Mouse (Mus musculus) lung, postnatal 36 days (tissue): Measurements from ENCODE around the gene Galr2.
A peak's percentile ranks its signal among the peaks of the same experiment; 100 is the strongest.

Source experiments
- DNase-seq: peaks from one replicate; pipeline ENCODE4 v3.0.0; 2022; ENCODE audit warnings: mixed read lengths

Gene Galr2

GRCm38 (mm10) chr11:116280751-116281663 is at the start of gene Galr2:
Galr2 (plus strand) TSS chr11:116280939.
- no peak for DNase-seq

GRCm38 (mm10) chr11:116232427-116232826 is 48.3 kb upstream of the Galr2 start:
- no peak for DNase-seq

GRCm38 (mm10) chr11:116234901-116235300 is 45.8 kb upstream of the Galr2 start:
- DNase-seq, result no peak

GRCm38 (mm10) chr11:116237742-116238395 is 42.9 kb upstream of the Galr2 start, which contains the start of gene Evpl:
Evpl (minus strand) TSS chr11:116238077.
- peak; percentile 94 for DNase-seq

- DNase-seq, result no peak
Measured at GRCm38 (mm10) chr11:116239797-116240196, 40.9 kb upstream of the Galr2 start.

- DNase-seq, result no peak
Measured at GRCm38 (mm10) chr11:116241744-116242235, 38.9 kb upstream of the Galr2 start.

- no peak for DNase-seq
Measured at GRCm38 (mm10) chr11:116244580-116244979, 36.2 kb upstream of the Galr2 start.

- DNase-seq, result no peak
Measured at GRCm38 (mm10) chr11:116245616-116246015, 35.1 kb upstream of the Galr2 start.

GRCm38 (mm10) chr11:116247502-116248222 is 33.1 kb upstream of the Galr2 start:
- DNase-seq, result peak; percentile 23

- DNase-seq, result no peak
Measured at GRCm38 (mm10) chr11:116250898-116251297, 29.8 kb upstream of the Galr2 start.

- DNase-seq, result no peak
Measured at GRCm38 (mm10) chr11:116253076-116253600, 27.6 kb upstream of the Galr2 start.

- DNase-seq, result peak; percentile 70
Measured at GRCm38 (mm10) chr11:116254627-116255026, 26.1 kb upstream of the Galr2 start.

GRCm38 (mm10) chr11:116255090-116255981 is 25.4 kb upstream of the Galr2 start:
- DNase-seq, result no peak

- DNase-seq, result no peak
Measured at GRCm38 (mm10) chr11:116255982-116256675, 24.6 kb upstream of the Galr2 start.

GRCm38 (mm10) chr11:116259461-116259860 is 21.3 kb upstream of the Galr2 start:
- no peak for DNase-seq

GRCm38 (mm10) chr11:116260259-116260658 is 20.5 kb upstream of the Galr2 start:
- peak; percentile 83 for DNase-seq

GRCm38 (mm10) chr11:116265352-116265751 is 15.4 kb upstream of the Galr2 start:
- no peak for DNase-seq

- DNase-seq, result no peak
Measured at GRCm38 (mm10) chr11:116265850-116266249, 14.9 kb upstream of the Galr2 start.

- no peak for DNase-seq
Measured at GRCm38 (mm10) chr11:116267637-116268036, 13.1 kb upstream of the Galr2 start.

GRCm38 (mm10) chr11:116268313-116268712 is 12.4 kb upstream of the Galr2 start:
- DNase-seq, result no peak

GRCm38 (mm10) chr11:116269560-116269959 is 11.2 kb upstream of the Galr2 start:
- no peak for DNase-seq
